Mouse (Mus musculus): Measurements from ENCODE around the gene Pappa2.
A peak's percentile ranks its signal among the peaks of the same experiment; 100 is the strongest.

GRCm38 (mm10) chr1:158713301-158714095 lies 266.8 kb downstream of the Pappa2 start:
- TF ChIP-seq EP300 (optimal IDR thresholded peaks at IDR 0.05) (no peak), CTCF (IDR thresholded peaks at IDR 0.05; ENCODE audit: low read depth) (peak; percentile 80)

Data from stomach, postnatal 0 days (tissue).